Mouse (Mus musculus): ENCODE measurements around the gene Fbxl4.

The Fbxl4 gene

GRCm38 (mm10) chr4:22476967-22477710 lies 119.8 kb downstream of the Fbxl4 start:
- no peak for DNase-seq (ENCODE audit: low read depth, low spot score)

GRCm38 (mm10) chr4:22477711-22478230 lies 120.4 kb downstream of the Fbxl4 start:
- no peak for DNase-seq (ENCODE audit: low read depth, low spot score)

GRCm38 (mm10) chr4:22478488-22479367 lies 121.4 kb downstream of the Fbxl4 start:
- DNase-seq (ENCODE audit: low read depth, low spot score), result no peak

- DNase-seq (ENCODE audit: low read depth, low spot score), result no peak
These were observed 122.2 kb downstream of the Fbxl4 start for GRCm38 (mm10) chr4:22479368-22480090.

- no peak for DNase-seq (ENCODE audit: low read depth, low spot score)
These were observed 122.9 kb downstream of the Fbxl4 start for GRCm38 (mm10) chr4:22480091-22480857.

GRCm38 (mm10) chr4:22480858-22481205 lies 123.5 kb downstream of the Fbxl4 start:
- no peak for DNase-seq (ENCODE audit: low read depth, low spot score)

GRCm38 (mm10) chr4:22482118-22482517 lies 124.8 kb downstream of the Fbxl4 start:
- no peak for DNase-seq (ENCODE audit: low read depth, low spot score)

GRCm38 (mm10) chr4:22482756-22483280 lies 125.5 kb downstream of the Fbxl4 start:
- no peak for DNase-seq (ENCODE audit: low read depth, low spot score)

- no peak for DNase-seq (ENCODE audit: low read depth, low spot score)
These were observed 126.2 kb downstream of the Fbxl4 start for GRCm38 (mm10) chr4:22483548-22483947.

Measured in skeletal muscle tissue, adult 2 months (tissue).